Mouse (Mus musculus): ENCODE data around the gene Gli3. TPM values are rescaled to one million over a fixed set of nuclear protein-coding genes. Genes with fewer than 3 reads are reported as not detected.

Gli3 gene
- polyA plus RNA-seq, 1 experiment from 2014 or later: 40.8 TPM

DNA sequence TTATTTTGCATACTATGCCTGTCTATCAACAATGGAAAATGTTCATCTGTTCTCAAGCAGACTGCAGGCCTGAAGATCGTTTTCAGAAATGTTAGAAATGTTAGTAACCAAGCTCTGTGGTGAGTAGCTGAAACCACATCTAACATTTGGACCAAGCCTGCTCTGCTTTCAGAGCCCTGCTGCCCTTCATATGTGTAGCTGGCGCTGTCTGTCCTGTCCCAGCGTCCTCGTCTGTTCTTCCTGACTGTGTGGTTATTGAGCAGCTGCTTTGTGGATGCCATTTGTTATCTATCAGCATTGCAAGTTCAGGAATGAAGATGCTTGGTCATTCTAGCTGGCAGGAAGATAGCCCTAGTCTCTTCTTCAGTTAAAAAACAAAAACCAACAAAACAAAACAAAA is 35.3 kb downstream of the Gli3 start:
- no peak overlapping the region for H3K4me2 ChIP-seq (replicated peaks)
- no peak overlapping the region for H3K9ac ChIP-seq (replicated peaks)
- no peaks in the 10 kb centered on the region for H3K9me3 ChIP-seq
- H3K36me3 ChIP-seq: no peaks in the 10 kb centered on the region
- H3K4me3 ChIP-seq: no peak overlapping the region
- ATAC-seq (ENCODE audit: low FRiP score, low read depth): no peak
- peaks cover 19% of the 10 kb centered on the region; the same call in 1 of the 2 replicates for H3K4me1 ChIP-seq
- H3K27me3 ChIP-seq: no peaks in the 10 kb centered on the region
- no peak overlapping the region for H3K27ac ChIP-seq (replicated peaks)
- whole genome bisulfite sequencing: 75% methylated on average over 4 of the region's 4 CpGs

DNA sequence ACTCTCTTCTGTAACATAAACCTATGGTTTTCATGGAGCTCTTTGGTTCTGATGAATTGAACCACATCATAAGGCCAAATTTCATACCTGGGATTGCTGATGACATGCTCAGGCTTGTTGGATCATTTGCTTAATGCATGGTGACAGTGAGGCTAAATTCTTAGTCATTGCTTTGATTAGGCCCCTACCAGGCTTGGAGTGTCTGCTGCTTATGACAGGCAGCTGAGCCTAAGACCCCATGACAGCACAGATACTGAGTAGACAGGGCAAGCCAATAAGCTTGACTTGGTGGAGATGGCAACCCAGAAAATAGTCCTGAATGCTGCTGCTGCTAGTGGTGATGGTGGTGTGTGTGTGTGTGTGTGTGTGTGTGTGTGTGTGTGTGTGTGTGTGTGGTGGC is 47.9 kb downstream of the Gli3 start:
- Histone ChIP-seq H3K9me3 (no peaks in the 10 kb centered on the region), H3K36me3 (no peaks in the 10 kb centered on the region), H3K9ac (replicated peaks) (no peak overlapping the region), H3K4me1 (peaks cover 26% of the 10 kb centered on the region), H3K27me3 (no peaks in the 10 kb centered on the region), H3K4me2 (replicated peaks) (no peak overlapping the region), H3K27ac (replicated peaks) (no peak overlapping the region), H3K4me3 (no peak overlapping the region)
- ATAC-seq (ENCODE audit: low FRiP score, low read depth): no peak

DNA sequence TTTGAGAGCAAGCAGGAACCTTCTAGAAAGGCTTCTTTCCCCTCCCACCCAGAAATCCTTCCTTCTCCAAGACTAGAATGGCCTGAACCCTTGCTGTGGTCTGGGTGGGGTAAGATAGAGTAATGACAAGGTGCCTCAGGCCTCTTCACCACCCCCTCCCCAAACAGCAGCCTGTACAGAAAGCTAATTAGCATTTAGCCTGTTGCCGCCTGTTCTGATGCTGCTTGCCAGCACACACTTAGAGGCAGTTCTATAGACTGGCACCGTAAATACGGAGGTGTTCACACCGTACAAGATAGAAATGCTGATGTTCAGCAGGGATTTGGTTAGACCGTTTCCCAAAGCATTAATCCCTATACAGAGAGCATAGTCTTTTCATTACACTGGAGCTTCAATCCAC is 50.1 kb downstream of the Gli3 start:
- no peaks in the 10 kb centered on the region for H3K36me3 ChIP-seq
- H3K27ac ChIP-seq (replicated peaks): no peak overlapping the region
- no peaks in the 10 kb centered on the region for H3K9me3 ChIP-seq
- no peak overlapping the region for H3K4me2 ChIP-seq (replicated peaks)
- WGBS: 64% methylated on average over 5 of the region's 5 CpGs
- H3K4me1 ChIP-seq: peaks cover 42% of the 10 kb centered on the region
- peak; percentile 34; the same call in 1 of the 2 replicates for ATAC-seq (ENCODE audit: low FRiP score, low read depth)
- H3K9ac ChIP-seq (replicated peaks): no peak overlapping the region
- no peaks in the 10 kb centered on the region for H3K27me3 ChIP-seq
- no peak overlapping the region for H3K4me3 ChIP-seq

DNA sequence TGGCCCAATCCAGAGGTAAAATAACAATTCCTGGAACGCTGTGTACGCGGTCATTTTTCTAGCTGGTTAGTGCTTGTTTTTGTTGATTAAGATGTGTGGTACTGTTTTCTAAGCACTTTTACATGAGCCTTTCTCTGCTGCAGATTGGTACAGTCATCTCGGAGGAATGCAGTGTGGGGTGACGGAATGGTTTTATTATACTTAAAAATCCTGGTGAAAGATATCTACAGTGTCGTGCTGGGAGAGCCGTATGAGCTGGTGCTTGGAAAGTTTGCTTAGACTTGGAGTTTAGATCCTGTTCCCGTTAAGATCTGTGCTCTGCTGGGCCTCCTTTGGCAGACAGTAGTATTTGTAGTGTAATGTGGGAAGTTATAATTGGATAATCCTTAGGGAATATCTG is 51.0 kb downstream of the Gli3 start:
- no peaks in the 10 kb centered on the region for H3K9me3 ChIP-seq
- H3K27me3 ChIP-seq: no peaks in the 10 kb centered on the region
- no peaks in the 10 kb centered on the region for H3K36me3 ChIP-seq
- no peak for ATAC-seq (ENCODE audit: low FRiP score, low read depth)
- 92% methylated on average over 8 of the region's 8 CpGs for WGBS
- no peak overlapping the region for H3K9ac ChIP-seq (replicated peaks)
- peaks cover 44% of the 10 kb centered on the region for H3K4me1 ChIP-seq
- no peak overlapping the region for H3K27ac ChIP-seq (replicated peaks)
- H3K4me3 ChIP-seq: no peak overlapping the region
- no peak overlapping the region for H3K4me2 ChIP-seq (replicated peaks)

DNA sequence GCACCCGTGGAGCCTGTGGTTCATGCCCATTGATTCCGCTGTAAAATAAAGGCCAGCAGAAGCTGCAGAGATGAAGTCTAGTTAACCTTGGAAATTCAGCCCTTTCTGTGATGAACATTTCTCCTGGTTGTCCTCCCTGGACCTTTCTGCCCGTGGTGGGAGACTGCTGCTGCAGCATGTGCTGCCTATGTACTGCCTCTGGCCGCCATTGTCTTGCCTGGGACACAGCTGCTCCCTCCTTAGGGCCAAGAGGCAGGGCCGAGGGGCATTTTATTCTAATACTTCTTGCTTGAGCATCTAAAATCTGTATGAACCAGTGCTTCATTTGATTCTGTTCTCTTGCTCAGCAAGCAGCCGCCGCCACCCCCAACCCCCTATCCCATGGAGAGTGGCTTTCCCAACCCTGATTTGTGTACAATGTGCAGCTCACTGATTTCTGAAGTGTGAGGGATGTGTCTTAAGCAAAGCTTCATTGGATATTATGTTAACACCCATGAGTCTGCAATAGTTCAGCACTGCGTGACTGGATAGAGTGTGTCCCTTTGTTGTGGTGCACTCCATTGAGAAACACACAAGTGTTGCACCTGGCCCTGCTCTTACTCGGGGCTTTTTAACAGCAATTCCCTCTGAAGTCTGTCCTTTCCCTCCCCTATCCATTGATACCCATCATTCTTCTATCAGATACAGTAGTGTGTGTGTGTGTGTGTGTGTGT is 54.2 kb downstream of the Gli3 start:
- WGBS: 71% methylated on average over 9 of the region's 9 CpGs
- ATAC-seq (ENCODE audit: low FRiP score, low read depth): peak; percentile 68
- Histone ChIP-seq H3K36me3 (no peaks in the 10 kb centered on the region), H3K4me1 (peaks cover 37% of the 10 kb centered on the region), H3K4me2 (replicated peaks) (no peak overlapping the region), H3K4me3 (no peak overlapping the region), H3K9me3 (no peaks in the 10 kb centered on the region), H3K27ac (replicated peaks) (peak overlapping the region; percentile 61), H3K9ac (replicated peaks) (no peak overlapping the region), H3K27me3 (no peaks in the 10 kb centered on the region)

DNA sequence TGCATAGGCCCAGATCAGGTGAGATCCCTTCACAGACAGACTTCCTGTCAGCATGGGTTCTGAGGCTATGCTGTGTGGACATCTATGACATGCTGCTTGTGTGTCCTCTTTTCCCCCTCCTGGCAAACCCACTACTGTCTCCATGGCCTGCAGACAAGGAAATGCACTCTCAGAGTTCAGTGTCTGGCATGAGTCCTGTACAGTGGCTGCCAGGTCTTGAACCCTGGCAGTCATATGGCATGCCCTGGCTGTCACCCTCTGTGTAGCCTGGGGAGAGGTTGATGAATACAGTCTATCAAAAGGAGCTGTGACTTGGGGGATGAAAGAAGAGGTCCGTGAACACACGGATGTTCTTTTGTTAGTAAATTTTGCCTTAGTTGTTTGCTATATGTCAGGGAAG is 57.3 kb downstream of the Gli3 start:
- ATAC-seq (ENCODE audit: low FRiP score, low read depth): no peak

DNA sequence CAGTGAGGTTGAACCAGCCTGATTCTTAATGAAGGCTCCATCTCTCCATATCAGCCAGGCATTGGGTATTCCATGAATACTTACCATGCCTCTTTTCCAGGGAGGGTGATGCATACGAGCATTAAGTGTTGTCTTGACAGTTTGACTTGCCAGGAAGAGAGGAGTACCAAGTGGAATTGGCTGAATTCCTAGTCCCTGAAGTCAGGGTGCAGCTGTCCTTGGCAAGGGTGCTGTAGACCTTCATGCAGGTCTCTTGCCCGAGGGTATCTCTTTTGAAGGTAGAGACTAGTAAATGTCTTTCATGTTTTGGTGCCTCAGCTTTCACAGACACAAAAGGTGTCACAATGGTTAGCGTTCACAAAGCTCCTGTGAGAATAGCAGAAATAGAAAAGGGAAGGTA is 59.1 kb downstream of the Gli3 start:
- no peak overlapping the region for H3K9ac ChIP-seq (replicated peaks)
- no peaks in the 10 kb centered on the region for H3K9me3 ChIP-seq
- H3K4me1 ChIP-seq: peaks cover 8% of the 10 kb centered on the region
- no peak for ATAC-seq (ENCODE audit: low FRiP score, low read depth)
- H3K36me3 ChIP-seq: no peaks in the 10 kb centered on the region
- no peak overlapping the region for H3K27ac ChIP-seq (replicated peaks)
- H3K27me3 ChIP-seq: no peaks in the 10 kb centered on the region
- WGBS: 86% methylated on average over 3 of the region's 3 CpGs
- H3K4me3 ChIP-seq: no peak overlapping the region
- H3K4me2 ChIP-seq (replicated peaks): no peak overlapping the region

More for the DNA sequence above, 57.3 kb downstream of the Gli3 start:
- Histone ChIP-seq H3K4me3 (no peak overlapping the region), H3K27ac (replicated peaks) (no peak overlapping the region), H3K9ac (replicated peaks) (no peak overlapping the region), H3K4me2 (replicated peaks) (no peak overlapping the region), H3K4me1 (peaks cover 17% of the 10 kb centered on the region), H3K36me3 (no peaks in the 10 kb centered on the region), H3K27me3 (no peaks in the 10 kb centered on the region), H3K9me3 (no peaks in the 10 kb centered on the region)
- WGBS: 74% methylated on average over 2 of the region's 2 CpGs

DNA sequence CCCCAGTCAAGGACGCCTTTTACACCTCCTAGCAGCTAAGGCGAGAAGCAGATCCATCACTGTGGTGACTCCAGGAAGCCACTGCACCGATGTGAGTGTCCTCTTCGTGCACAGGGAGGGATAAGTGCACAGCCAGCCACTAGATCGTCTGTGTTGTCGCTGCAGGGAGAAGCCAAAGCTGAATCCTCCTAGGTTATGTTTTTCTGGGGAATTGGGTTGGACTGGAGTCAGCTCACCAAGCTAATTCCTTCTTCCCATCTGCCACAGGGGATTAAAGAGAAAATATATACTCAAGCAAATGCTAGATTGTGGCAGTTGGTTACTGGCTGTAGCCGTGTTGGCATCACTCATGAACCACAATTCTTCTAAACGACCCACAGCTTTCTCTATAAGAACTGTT is 61.2 kb downstream of the Gli3 start:
- no peaks in the 10 kb centered on the region for H3K36me3 ChIP-seq
- H3K4me3 ChIP-seq: no peak overlapping the region
- ATAC-seq (ENCODE audit: low FRiP score, low read depth): no peak
- 0 out of 2 replicates have a peak, but pooled peaks cover 5% of the 10 kb centered on the region for H3K4me1 ChIP-seq
- H3K27ac ChIP-seq (replicated peaks): no peak overlapping the region
- no peak overlapping the region for H3K4me2 ChIP-seq (replicated peaks)
- 88% methylated on average over 8 of the region's 8 CpGs for whole genome bisulfite sequencing
- no peaks in the 10 kb centered on the region for H3K9me3 ChIP-seq
- no peak overlapping the region for H3K9ac ChIP-seq (replicated peaks)
- H3K27me3 ChIP-seq: no peaks in the 10 kb centered on the region

DNA sequence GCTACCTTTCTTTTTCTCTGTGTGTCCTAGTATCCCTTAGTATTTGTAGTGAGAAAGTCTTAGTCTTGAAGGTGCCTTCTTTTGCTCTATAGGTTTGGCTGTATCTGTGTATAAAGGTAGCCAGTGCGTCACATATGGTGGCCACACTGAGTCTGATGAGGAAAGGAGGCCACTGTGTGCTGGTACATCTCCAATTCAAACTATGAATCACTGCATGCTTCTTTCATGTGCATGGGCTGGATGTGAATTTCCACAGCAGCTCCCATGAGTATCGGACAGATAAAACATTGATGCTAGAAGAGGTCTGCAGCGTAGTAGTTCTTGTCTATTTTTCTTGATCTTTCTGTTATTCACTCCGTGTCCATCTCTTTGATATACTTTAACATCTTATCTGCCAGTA is 63.7 kb downstream of the Gli3 start:
- no peak overlapping the region for H3K9ac ChIP-seq (replicated peaks)
- 90% methylated on average over 4 of the region's 4 CpGs for WGBS
- ATAC-seq (ENCODE audit: low FRiP score, low read depth): no peak
- H3K27ac ChIP-seq (replicated peaks): no peak overlapping the region
- 0 out of 2 replicates have a peak, but pooled peaks cover 5% of the 10 kb centered on the region for H3K4me1 ChIP-seq
- H3K4me3 ChIP-seq: no peak overlapping the region
- no peak overlapping the region for H3K4me2 ChIP-seq (replicated peaks)
- no peaks in the 10 kb centered on the region for H3K9me3 ChIP-seq
- H3K27me3 ChIP-seq: no peaks in the 10 kb centered on the region
- no peaks in the 10 kb centered on the region for H3K36me3 ChIP-seq

DNA sequence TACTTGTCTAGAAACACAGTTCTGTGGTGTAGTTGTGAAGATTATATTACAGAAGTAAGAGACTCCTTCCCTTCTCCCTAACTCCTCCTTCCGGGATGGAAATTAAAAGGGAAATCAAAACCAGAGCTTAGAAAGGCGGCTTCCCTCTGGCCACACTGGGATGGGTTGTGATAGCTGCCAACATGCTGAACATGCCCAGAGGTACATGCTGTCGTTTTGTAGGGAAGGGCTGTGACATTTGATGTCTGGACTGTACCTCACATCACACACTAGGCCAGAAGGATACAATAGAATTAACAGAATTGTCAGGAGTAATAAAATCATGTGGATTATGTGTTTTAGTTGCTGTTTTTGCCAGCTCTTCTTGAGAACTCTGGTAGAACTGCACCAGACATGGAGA is 68.5 kb downstream of the Gli3 start:
- no peaks in the 10 kb centered on the region for H3K27me3 ChIP-seq
- 0 out of 2 replicates have a peak, but pooled peaks cover 5% of the 10 kb centered on the region for H3K4me1 ChIP-seq
- no peaks in the 10 kb centered on the region for H3K9me3 ChIP-seq
- ATAC-seq (ENCODE audit: low FRiP score, low read depth): no peak
- no peak overlapping the region for H3K4me2 ChIP-seq (replicated peaks)
- no peak overlapping the region for H3K4me3 ChIP-seq
- H3K27ac ChIP-seq (replicated peaks): no peak overlapping the region
- H3K9ac ChIP-seq (replicated peaks): no peak overlapping the region
- no peaks in the 10 kb centered on the region for H3K36me3 ChIP-seq
- WGBS: 65% methylated on average over 3 of the region's 3 CpGs

DNA sequence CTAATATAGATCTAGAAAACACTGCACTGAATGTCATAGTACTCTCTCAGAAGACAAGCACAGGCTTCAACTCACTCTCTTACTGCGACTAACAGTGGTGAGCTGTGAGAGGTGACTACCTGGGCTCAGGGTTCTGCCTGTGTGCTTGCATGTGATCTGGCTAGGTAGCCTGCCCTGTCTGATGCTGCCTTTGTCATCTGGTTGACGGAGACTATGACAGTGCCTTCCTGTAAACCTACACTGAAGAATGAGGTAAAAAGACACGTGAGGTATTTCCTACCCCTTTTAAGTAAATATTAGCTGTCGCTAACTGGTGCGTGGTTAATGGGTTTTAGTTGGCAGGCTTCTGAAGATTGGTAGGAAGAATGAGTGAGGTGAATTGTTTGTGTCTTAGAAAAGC is 74.2 kb downstream of the Gli3 start:
- ATAC-seq (ENCODE audit: low FRiP score, low read depth): no peak

DNA sequence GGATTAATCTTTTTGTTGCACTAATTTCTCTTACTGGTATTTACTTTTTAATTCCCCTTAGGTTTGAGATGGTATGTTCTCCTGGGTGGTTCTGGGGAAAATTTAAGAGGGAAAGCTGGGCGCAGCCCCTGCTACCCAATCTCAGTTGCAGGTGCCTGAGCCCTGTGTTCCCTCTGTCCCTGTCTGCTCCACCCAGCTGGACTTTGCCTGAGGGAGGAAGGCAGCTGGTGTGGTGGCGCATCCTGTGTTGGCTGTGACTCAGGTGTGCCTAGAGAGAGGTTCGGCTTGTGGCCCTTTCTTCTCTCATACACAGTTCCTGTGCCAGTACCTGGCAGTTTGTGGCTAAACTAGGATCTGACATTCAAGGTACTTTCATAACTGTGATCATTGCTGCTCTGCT is 74.6 kb downstream of the Gli3 start:
- no peak overlapping the region for H3K27ac ChIP-seq (replicated peaks)
- WGBS: 82% methylated on average over 3 of the region's 3 CpGs
- H3K36me3 ChIP-seq: no peaks in the 10 kb centered on the region
- ATAC-seq (ENCODE audit: low FRiP score, low read depth): no peak
- no peak overlapping the region for H3K4me3 ChIP-seq
- H3K4me2 ChIP-seq (replicated peaks): no peak overlapping the region
- no peaks in the 10 kb centered on the region for H3K9me3 ChIP-seq
- H3K4me1 ChIP-seq: peaks cover 45% of the 10 kb centered on the region
- no peak overlapping the region for H3K9ac ChIP-seq (replicated peaks)
- no peaks in the 10 kb centered on the region for H3K27me3 ChIP-seq

More for the DNA sequence above, 74.2 kb downstream of the Gli3 start:
- Histone ChIP-seq H3K9ac (replicated peaks) (no peak overlapping the region), H3K27me3 (no peaks in the 10 kb centered on the region), H3K4me3 (no peak overlapping the region), H3K4me2 (replicated peaks) (no peak overlapping the region), H3K27ac (replicated peaks) (no peak overlapping the region), H3K36me3 (no peaks in the 10 kb centered on the region), H3K4me1 (peaks cover 41% of the 10 kb centered on the region), H3K9me3 (no peaks in the 10 kb centered on the region)
- 48% methylated on average over 5 of the region's 5 CpGs for WGBS

DNA sequence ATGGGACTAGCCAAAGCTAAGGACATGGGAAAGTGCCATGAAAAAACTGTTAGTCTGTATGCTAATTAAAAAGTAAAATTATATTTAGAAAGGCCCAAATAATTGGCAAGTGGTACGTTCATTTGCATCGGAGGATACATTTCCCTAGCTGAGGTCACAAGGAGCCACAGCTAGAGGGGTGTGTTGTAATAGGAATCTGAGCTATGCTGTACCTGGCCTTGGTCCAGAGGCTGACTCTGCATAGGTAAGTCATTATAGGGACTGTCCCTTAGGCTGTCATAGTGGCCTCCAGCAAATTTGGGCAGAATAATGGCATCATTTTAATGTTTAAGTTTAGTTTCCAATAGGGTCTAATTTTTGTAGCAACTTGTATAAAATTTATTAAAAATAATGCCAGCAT is 75.4 kb downstream of the Gli3 start:
- Histone ChIP-seq H3K4me3 (no peak overlapping the region), H3K27ac (replicated peaks) (no peak overlapping the region), H3K4me2 (replicated peaks) (no peak overlapping the region), H3K36me3 (no peaks in the 10 kb centered on the region), H3K27me3 (no peaks in the 10 kb centered on the region), H3K9ac (replicated peaks) (no peak overlapping the region), H3K4me1 (peaks cover 53% of the 10 kb centered on the region), H3K9me3 (no peaks in the 10 kb centered on the region)
- no peak for ATAC-seq (ENCODE audit: low FRiP score, low read depth)
- 78% methylated on average over 2 of the region's 2 CpGs for WGBS
